Mouse (Mus musculus) midbrain, embryonic 15.5 days (tissue): Measurements from ENCODE around the gene Ybx3. TPM values are rescaled to one million over a fixed set of nuclear protein-coding genes. Genes with fewer than 3 reads are reported as not detected.

Experiments
- ATAC-seq: fragments of 200-750 bp; cut with Nextera tagmentation; replicated peaks from 2 replicates; pipeline ENCODE4 v1.8.0; 2017; ENCODE audit warnings: moderate TSS enrichment
- H3K27ac ChIP-seq: fragments of 300-500 bp; sonication (generic); 2 replicates; pipeline ENCODE4 v1.5.1; 2015; ENCODE audit warnings: mild to moderate bottlenecking, inconsistent platforms
- H3K27me3 ChIP-seq: fragments of 300-500 bp; sonication (generic); replicated peaks from 2 replicates; pipeline ENCODE4 v1.6.1; 2015; ENCODE audit warnings: inconsistent platforms
- H3K36me3 ChIP-seq: fragments of 300-500 bp; sonication (generic); replicated peaks from 2 replicates; pipeline ENCODE4 v1.6.1; 2015; ENCODE audit warnings: inconsistent platforms
- H3K4me1 ChIP-seq: fragments of 300-500 bp; sonication (generic); 2 replicates; pipeline ENCODE4 v1.6.1; 2015; ENCODE audit warnings: inconsistent platforms
- H3K4me2 ChIP-seq: fragments of 300-500 bp; sonication (generic); 2 replicates; pipeline ENCODE4 v1.6.1; 2015; ENCODE audit warnings: inconsistent platforms, mild to moderate bottlenecking, moderate library complexity
- H3K4me3 ChIP-seq: fragments of 300-500 bp; sonication (generic); 2 replicates; pipeline ENCODE4 v1.5.1; 2015; ENCODE audit warnings: mild to moderate bottlenecking, inconsistent platforms
- H3K9ac ChIP-seq: fragments of 300-500 bp; sonication (generic); 2 replicates; pipeline ENCODE4 v1.6.1; 2015; ENCODE audit warnings: mild to moderate bottlenecking, inconsistent platforms
- H3K9me3 ChIP-seq: fragments of 300-500 bp; sonication (generic); 2 replicates; pipeline ENCODE4 v1.6.1; 2016; ENCODE audit warnings: inconsistent platforms
- WGBS: fragments of 180-500 bp; shearing (Covaris S2); methylation state at CpG from one replicate; pipeline ENCODE4 v1.1.7; 2015; ENCODE audit warnings: mixed read lengths; 5-methylcytosine and 5-hydroxymethylcytosine counted together
- polyA plus RNA-seq: library from polyadenylated mRNA; unstranded; fragments of >200 nt; fragmentation: Nextera tagmentation; extraction: Ambion mirVana; gene quantifications from 2 replicates; pipeline ENCODE4 v1.2.1, GENCODE M21; 2015

Gene Ybx3
- polyA plus RNA-seq, 1 experiment from 2014 or later: 27.1 TPM

GRCm38 (mm10) chr6:131378858-131379428 is 9.3 kb downstream of the Ybx3 start:
- Histone ChIP-seq H3K4me2 (no peak overlapping the region), H3K9ac (no peak overlapping the region), H3K36me3 (peaks cover 27% of the 10 kb centered on the region), H3K27me3 (no peaks in the 10 kb centered on the region), H3K4me3 (no peak overlapping the region), H3K4me1 (peaks cover 9% of the 10 kb centered on the region), H3K9me3 (no peaks in the 10 kb centered on the region), H3K27ac (no peak overlapping the region)
- ATAC-seq: no peak
- 96% methylated on average over 18 of the region's 18 CpGs for WGBS

GRCm38 (mm10) chr6:131377378-131377777 is 10.9 kb downstream of the Ybx3 start:
- H3K4me1 ChIP-seq: peaks cover 3% of the 10 kb centered on the region
- no peaks in the 10 kb centered on the region for H3K27me3 ChIP-seq
- no peak overlapping the region for H3K9ac ChIP-seq
- H3K4me2 ChIP-seq: no peak overlapping the region
- ATAC-seq: no peak
- 96% methylated on average over 5 of the region's 5 CpGs for WGBS
- no peak overlapping the region for H3K4me3 ChIP-seq
- H3K9me3 ChIP-seq: no peaks in the 10 kb centered on the region
- peaks cover 33% of the 10 kb centered on the region for H3K36me3 ChIP-seq
- H3K27ac ChIP-seq: no peak overlapping the region

- no peak overlapping the region for H3K27ac ChIP-seq
- no peak overlapping the region for H3K4me2 ChIP-seq
- peaks cover 27% of the 10 kb centered on the region for H3K36me3 ChIP-seq
- no peaks in the 10 kb centered on the region for H3K27me3 ChIP-seq
- no peak overlapping the region for H3K9ac ChIP-seq
- H3K9me3 ChIP-seq: no peaks in the 10 kb centered on the region
- no peak for ATAC-seq
- no peak overlapping the region for H3K4me3 ChIP-seq
- no peaks in the 10 kb centered on the region for H3K4me1 ChIP-seq
- WGBS: 92% methylated on average over 13 of the region's 13 CpGs
Measured at GRCm38 (mm10) chr6:131374594-131375340, 13.5 kb downstream of the Ybx3 start.

GRCm38 (mm10) chr6:131373160-131373559 is 15.1 kb downstream of the Ybx3 start:
- H3K9me3 ChIP-seq: no peaks in the 10 kb centered on the region
- H3K36me3 ChIP-seq: peaks cover 30% of the 10 kb centered on the region
- 96% methylated on average over 5 of the region's 5 CpGs for WGBS
- no peaks in the 10 kb centered on the region for H3K4me1 ChIP-seq
- no peak for ATAC-seq
- no peak overlapping the region for H3K4me3 ChIP-seq
- no peaks in the 10 kb centered on the region for H3K27me3 ChIP-seq
- no peak overlapping the region for H3K9ac ChIP-seq
- no peak overlapping the region for H3K4me2 ChIP-seq
- no peak overlapping the region for H3K27ac ChIP-seq

- no peak for ATAC-seq
- Histone ChIP-seq H3K36me3 (peaks cover 16% of the 10 kb centered on the region; the same call in 1 of the 2 replicates), H3K4me2 (no peak overlapping the region), H3K4me3 (no peak overlapping the region), H3K27ac (no peak overlapping the region), H3K9me3 (no peaks in the 10 kb centered on the region), H3K4me1 (no peaks in the 10 kb centered on the region), H3K9ac (no peak overlapping the region), H3K27me3 (no peaks in the 10 kb centered on the region)
- WGBS: 99% methylated on average over 5 of the region's 5 CpGs
Measured at GRCm38 (mm10) chr6:131370767-131371166, 17.5 kb downstream of the Ybx3 start.

- H3K9me3 ChIP-seq: no peaks in the 10 kb centered on the region
- no peaks in the 10 kb centered on the region for H3K4me1 ChIP-seq
- ATAC-seq: no peak
- no peaks in the 10 kb centered on the region for H3K27me3 ChIP-seq
- H3K36me3 ChIP-seq: peaks cover 15% of the 10 kb centered on the region; the same call in 1 of the 2 replicates
- H3K9ac ChIP-seq: no peak overlapping the region
- no peak overlapping the region for H3K4me3 ChIP-seq
- WGBS: 88% methylated on average over 8 of the region's 8 CpGs
- no peak overlapping the region for H3K27ac ChIP-seq
- no peak overlapping the region for H3K4me2 ChIP-seq
Measured at GRCm38 (mm10) chr6:131369866-131370616, 18.2 kb downstream of the Ybx3 start.

GRCm38 (mm10) chr6:131367101-131367500 is 21.2 kb downstream of the Ybx3 start:
- H3K36me3 ChIP-seq: peaks cover 16% of the 10 kb centered on the region; the same call in 1 of the 2 replicates
- ATAC-seq: peak; percentile 45; the same call in 1 of the 2 replicates
- H3K4me3 ChIP-seq: no peak overlapping the region
- H3K27ac ChIP-seq: no peak overlapping the region
- H3K9ac ChIP-seq: no peak overlapping the region
- H3K27me3 ChIP-seq: no peaks in the 10 kb centered on the region
- H3K4me1 ChIP-seq: no peaks in the 10 kb centered on the region
- no peak overlapping the region for H3K4me2 ChIP-seq
- no peaks in the 10 kb centered on the region for H3K9me3 ChIP-seq
- WGBS: 52% methylated on average over 4 of the region's 4 CpGs

- ATAC-seq: no peak
- peaks cover 16% of the 10 kb centered on the region; the same call in 1 of the 2 replicates for H3K36me3 ChIP-seq
- no peak overlapping the region for H3K27ac ChIP-seq
- 95% methylated on average over 2 of the region's 2 CpGs for WGBS
- H3K27me3 ChIP-seq: no peaks in the 10 kb centered on the region
- no peak overlapping the region for H3K4me3 ChIP-seq
- H3K4me1 ChIP-seq: no peaks in the 10 kb centered on the region
- H3K9me3 ChIP-seq: no peaks in the 10 kb centered on the region
- H3K9ac ChIP-seq: no peak overlapping the region
- no peak overlapping the region for H3K4me2 ChIP-seq
Measured at GRCm38 (mm10) chr6:131364353-131364752, 23.9 kb downstream of the Ybx3 start.

- ATAC-seq: no peak
- no peaks in the 10 kb centered on the region for H3K27me3 ChIP-seq
- H3K9ac ChIP-seq: no peak overlapping the region
- H3K27ac ChIP-seq: no peak overlapping the region
- no peaks in the 10 kb centered on the region for H3K9me3 ChIP-seq
- no peak overlapping the region for H3K4me3 ChIP-seq
- H3K4me1 ChIP-seq: no peaks in the 10 kb centered on the region
- peaks cover 13% of the 10 kb centered on the region; the same call in 1 of the 2 replicates for H3K36me3 ChIP-seq
- WGBS: 85% methylated on average over 7 of the region's 7 CpGs
- H3K4me2 ChIP-seq: no peak overlapping the region
Measured at GRCm38 (mm10) chr6:131362987-131363765, 25.1 kb downstream of the Ybx3 start.

GRCm38 (mm10) chr6:131360693-131361092 is 27.6 kb downstream of the Ybx3 start:
- peak; percentile 58; the same call in 1 of the 2 replicates for ATAC-seq

GRCm38 (mm10) chr6:131359543-131359942 is 28.7 kb downstream of the Ybx3 start:
- Histone ChIP-seq H3K36me3 (peaks cover 7% of the 10 kb centered on the region; the same call in 1 of the 2 replicates), H3K9ac (no peak overlapping the region), H3K27me3 (no peaks in the 10 kb centered on the region), H3K4me3 (no peak overlapping the region), H3K9me3 (no peaks in the 10 kb centered on the region), H3K4me1 (no peaks in the 10 kb centered on the region), H3K27ac (no peak overlapping the region), H3K4me2 (no peak overlapping the region)
- WGBS: 93% methylated on average over 2 of the region's 2 CpGs
- ATAC-seq: no peak

More at GRCm38 (mm10) chr6:131360693-131361092, 27.6 kb downstream of the Ybx3 start:
- H3K27me3 ChIP-seq: no peaks in the 10 kb centered on the region
- H3K36me3 ChIP-seq: peaks cover 9% of the 10 kb centered on the region; the same call in 1 of the 2 replicates
- H3K9ac ChIP-seq: no peak overlapping the region
- no peak overlapping the region for H3K4me2 ChIP-seq
- no peak overlapping the region for H3K27ac ChIP-seq
- H3K4me3 ChIP-seq: no peak overlapping the region
- H3K4me1 ChIP-seq: no peaks in the 10 kb centered on the region
- WGBS: 80% methylated on average over 5 of the region's 5 CpGs
- H3K9me3 ChIP-seq: no peaks in the 10 kb centered on the region

GRCm38 (mm10) chr6:131354913-131355312 is 33.4 kb downstream of the Ybx3 start:
- H3K9ac ChIP-seq: no peak overlapping the region
- no peak overlapping the region for H3K4me2 ChIP-seq
- no peak for ATAC-seq
- H3K9me3 ChIP-seq: no peaks in the 10 kb centered on the region
- no peak overlapping the region for H3K27ac ChIP-seq
- peaks cover 6% of the 10 kb centered on the region for H3K4me1 ChIP-seq
- no peaks in the 10 kb centered on the region for H3K36me3 ChIP-seq
- 70% methylated on average over 4 of the region's 4 CpGs for WGBS
- H3K27me3 ChIP-seq: no peaks in the 10 kb centered on the region
- H3K4me3 ChIP-seq: no peak overlapping the region
